Mouse (Mus musculus) neural tube, embryonic 11.5 days (tissue): ENCODE measurements around the gene Gm5244. TPM values are rescaled to one million over a fixed set of nuclear protein-coding genes. Genes with fewer than 3 reads are reported as not detected.

Source experiments
- ATAC-seq: fragments of 200-750 bp; cut with Nextera tagmentation; 2 replicates; pipeline ENCODE4 v1.8.0; 2017; ENCODE audit warnings: moderate number of reproducible peaks, mild to moderate bottlenecking, moderate TSS enrichment, moderate library complexity; ENCODE audit not compliant: insufficient read depth, low FRiP score, low TSS enrichment
- DNase-seq: peaks from one replicate; pipeline ENCODE4 v3.0.0-alpha.2; 2015; ENCODE audit warnings: low spot score
- H3K27ac ChIP-seq: fragments of 300-500 bp; sonication (generic); 2 replicates; pipeline ENCODE4 v1.5.1; 2014; ENCODE audit warnings: low read depth, mild to moderate bottlenecking, low read length
- H3K27me3 ChIP-seq: fragments of 300-500 bp; sonication (generic); 2 replicates; pipeline ENCODE4 v1.6.1; 2014; ENCODE audit warnings: mild to moderate bottlenecking, low read length, mixed read lengths; ENCODE audit not compliant: control insufficient read depth, insufficient read depth
- H3K36me3 ChIP-seq: fragments of 300-500 bp; sonication (generic); 2 replicates; pipeline ENCODE4 v1.6.1; 2014; ENCODE audit warnings: mild to moderate bottlenecking, low read length, moderate library complexity, mixed read lengths; ENCODE audit not compliant: control insufficient read depth, insufficient read depth
- H3K4me1 ChIP-seq: fragments of 300-500 bp; sonication (generic); 2 replicates; pipeline ENCODE4 v1.6.1; 2014; ENCODE audit warnings: low read length, mixed read lengths; ENCODE audit not compliant: control insufficient read depth, insufficient read depth
- H3K4me2 ChIP-seq: fragments of 300-500 bp; sonication (generic); 2 replicates; pipeline ENCODE4 v1.6.1; 2014; ENCODE audit warnings: low read depth, mild to moderate bottlenecking, moderate library complexity
- H3K4me3 ChIP-seq: fragments of 300-500 bp; sonication (generic); 2 replicates; pipeline ENCODE4 v1.5.1; 2014; ENCODE audit warnings: low read depth, low read length
- H3K9ac ChIP-seq: fragments of 300-500 bp; sonication (generic); 2 replicates; pipeline ENCODE4 v1.6.1; 2014; ENCODE audit warnings: mild to moderate bottlenecking, low read length
- H3K9me3 ChIP-seq: fragments of 300-500 bp; sonication (generic); 2 replicates; pipeline ENCODE4 v1.6.1; 2016; ENCODE audit warnings: low read length; ENCODE audit not compliant: control insufficient read depth
- WGBS: fragments of 180-500 bp; shearing (Covaris S2); extraction: QIAGEN DNeasy Blood & Tissue Kit; methylation state at CpG from one replicate; pipeline ENCODE4 v1.1.7; 2014; 5-methylcytosine and 5-hydroxymethylcytosine counted together
- polyA plus RNA-seq: library from polyadenylated mRNA; unstranded; fragments of >200 nt; fragmentation: Nextera tagmentation; extraction: Ambion mirVana; gene quantifications from 2 replicates; pipeline ENCODE4 v1.2.1, GENCODE M21; 2014

Gm5244 gene
- polyA plus RNA-seq, 1 experiment from 2014 or later = not detected

- DNase-seq = no peak
- H3K4me1 ChIP-seq = no peaks in the 10 kb centered on the region
- ATAC-seq = no peak
- H3K4me3 ChIP-seq = no peak overlapping the region
- H3K36me3 ChIP-seq = no peaks in the 10 kb centered on the region
- H3K4me2 ChIP-seq = no peak overlapping the region
- H3K27me3 ChIP-seq = no peaks in the 10 kb centered on the region
- H3K9ac ChIP-seq = no peak overlapping the region
- H3K9me3 ChIP-seq = no peaks in the 10 kb centered on the region
- H3K27ac ChIP-seq = no peak overlapping the region
- WGBS = 89% methylated on average over 1 of the region's 1 CpGs
These were observed 8.0 kb upstream of the Gm5244 start for GRCm38 (mm10) chr19:12838507-12838906.

- 52% methylated on average over 1 of the region's 1 CpGs for WGBS
- DNase-seq (no peak), ATAC-seq (no peak)
- no peaks in the 10 kb centered on the region for H3K4me1 ChIP-seq
- H3K4me2 ChIP-seq = no peak within 1 kb of the TSS
- H3K36me3 ChIP-seq = no peaks in the 10 kb centered on the region
- no peaks in the 10 kb centered on the region for H3K27me3 ChIP-seq
- H3K27ac ChIP-seq = no peak within 1 kb of the TSS
- H3K4me3 ChIP-seq = no peak within 1 kb of the TSS
- H3K9ac ChIP-seq = no peak within 1 kb of the TSS
- H3K9me3 ChIP-seq = no peaks in the 10 kb centered on the region; the same call in 1 of the 2 replicates
These were observed 10.5 kb downstream of the Gm5244 start, which contains the start of gene Olfr1444 for GRCm38 (mm10) chr19:12856983-12857382. Gene Olfr1444 (plus strand): TSS chr19:12857283.

GRCm38 (mm10) chr19:12883555-12883954 is 37.1 kb downstream of the Gm5244 start, which contains the start of gene Olfr1445:
Gene Olfr1445 (plus strand): TSS chr19:12883855.
- H3K4me2 ChIP-seq = no peak within 1 kb of the TSS
- no peaks in the 10 kb centered on the region for H3K36me3 ChIP-seq
- WGBS = 88% methylated on average over 2 of the region's 2 CpGs
- H3K9me3 ChIP-seq = no peaks in the 10 kb centered on the region
- DNase-seq = no peak
- H3K9ac ChIP-seq = no peak within 1 kb of the TSS
- H3K27ac ChIP-seq = no peak within 1 kb of the TSS
- H3K4me3 ChIP-seq = no peak within 1 kb of the TSS
- ATAC-seq = no peak
- no peaks in the 10 kb centered on the region for H3K27me3 ChIP-seq
- no peaks in the 10 kb centered on the region for H3K4me1 ChIP-seq

- H3K4me2 ChIP-seq = no peak within 1 kb of the TSS
- H3K27ac ChIP-seq = no peak within 1 kb of the TSS
- H3K9me3 ChIP-seq = no peaks in the 10 kb centered on the region
- no peaks in the 10 kb centered on the region for H3K27me3 ChIP-seq
- no peaks in the 10 kb centered on the region for H3K4me1 ChIP-seq
- ATAC-seq = no peak
- no peak within 1 kb of the TSS for H3K9ac ChIP-seq
- 70% methylated on average over 1 of the region's 1 CpGs for WGBS
- no peak for DNase-seq
- H3K4me3 ChIP-seq = no peak within 1 kb of the TSS
- H3K36me3 ChIP-seq = no peaks in the 10 kb centered on the region
These were observed 46.9 kb downstream of the Gm5244 start, which contains the start of gene Olfr1446 for GRCm38 (mm10) chr19:12893424-12893823. Gene Olfr1446 (minus strand): TSS chr19:12893524.

Other genes with a start within 250 kb of the Gm5244 start
- not detected in 2 replicates for gene Gm4952, start 246.7 kb upstream of the Gm5244 start, polyA plus RNA-seq
- not detected in 2 replicates for gene Glyat, start 213.4 kb upstream of the Gm5244 start, polyA plus RNA-seq
- not detected in 2 replicates for gene Olfr1442, start 176.2 kb upstream of the Gm5244 start, polyA plus RNA-seq
- gene Olfr1443, start 168.6 kb upstream of the Gm5244 start, polyA plus RNA-seq = not detected in 2 replicates
- gene Keg1, start 150.9 kb upstream of the Gm5244 start, polyA plus RNA-seq = not detected in 2 replicates
- 1.3 and 1.7 TPM in 2 replicates for gene Cntf, start 81.0 kb upstream of the Gm5244 start, polyA plus RNA-seq
- 10.6 and 11.2 TPM in 2 replicates for gene Zfp91, start 50.6 kb upstream of the Gm5244 start, polyA plus RNA-seq
- 0.93 and 1.1 TPM in 2 replicates for gene Lpxn, start 50.5 kb upstream of the Gm5244 start, polyA plus RNA-seq
- not detected in 2 replicates for gene Olfr1444, start 10.6 kb downstream of the Gm5244 start, polyA plus RNA-seq
- gene Olfr1445, start 37.2 kb downstream of the Gm5244 start, polyA plus RNA-seq = not detected in 2 replicates
- gene Olfr1446, start 46.8 kb downstream of the Gm5244 start, polyA plus RNA-seq = not detected in 2 replicates
- gene Olfr1447, start 57.1 kb downstream of the Gm5244 start, polyA plus RNA-seq = not detected in 2 replicates
- gene Olfr1448, start 77.7 kb downstream of the Gm5244 start, polyA plus RNA-seq = not detected in 2 replicates
- gene Olfr1449, start 84.2 kb downstream of the Gm5244 start, polyA plus RNA-seq = not detected in 2 replicates
- not detected in 2 replicates for gene Olfr1450, start 103.6 kb downstream of the Gm5244 start, polyA plus RNA-seq
- not detected in 2 replicates for gene Olfr1451, start 148.3 kb downstream of the Gm5244 start, polyA plus RNA-seq
- not detected in 2 replicates for gene Olfr1453, start 181.6 kb downstream of the Gm5244 start, polyA plus RNA-seq
- not detected in 2 replicates for gene Olfr1454, start 213.9 kb downstream of the Gm5244 start, polyA plus RNA-seq